In the genomic region with DNA sequence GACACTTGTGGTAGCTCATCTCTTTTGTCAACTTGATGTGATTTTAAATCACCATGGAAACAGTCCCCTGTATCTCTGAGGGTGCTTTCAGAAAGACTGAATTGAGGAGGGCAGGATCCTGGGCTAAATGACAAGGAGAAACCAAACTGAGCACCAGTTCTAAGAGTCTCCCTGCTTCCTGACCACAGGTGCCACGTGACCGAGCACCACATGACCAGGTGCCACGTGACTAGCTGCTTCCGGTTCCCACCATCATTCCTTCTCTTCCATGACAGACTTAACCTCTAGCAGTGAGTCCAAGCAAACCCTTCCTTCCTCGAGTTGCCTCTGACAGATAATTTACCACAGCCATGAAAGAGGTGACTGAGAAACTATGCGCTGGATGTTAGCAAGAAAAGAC, we compare ENCODE assay signal across 19 mouse cellular contexts.
DNase-seq lines count a peak whose midpoint lies in the region; ATAC-seq and TF ChIP-seq lines count a peak whose summit lies in the region.
"Had no signal": no experiment of that assay in that cellular context is flagged by ENCODE, and none has a peak within 500 bp of the region (broad histone marks: within the 10 kb centered on the region; RNA-seq: fewer than 3 reads in every experiment).

No protein-coding gene starts in this region.

- no peak for ATAC-seq in kidney, embryonic 16.5 days (ENCODE audit: low FRiP score, low TSS enrichment)
- no peak for ATAC-seq in CD4-positive, CD25-positive, alpha-beta regulatory T cell, adult 4 months
- ATAC-seq: activated CD4-positive, CD25-positive, alpha-beta regulatory T cell, adult 4 months; forebrain, embryonic 14.5 days; forebrain, postnatal 0 days; intestine, postnatal 0 days had no signal

- 0 out of 2 replicates have a peak, but pooled peaks cover 11% of the 10 kb centered on the region for H3K4me1 ChIP-seq in kidney, embryonic 16.5 days (ENCODE audit: insufficient read depth, low read length)
- H3K4me1 ChIP-seq: hindbrain, embryonic 15.5 days had no signal

- no peaks in the 10 kb centered on the region for H3K36me3 ChIP-seq in kidney, embryonic 16.5 days (ENCODE audit: insufficient read depth, low read length)
- no peaks in the 10 kb centered on the region for H3K36me3 ChIP-seq in myocyte (ENCODE audit: control insufficient read depth, insufficient read depth)
- H3K36me3 ChIP-seq: hindbrain, embryonic 12.5 days; hindbrain, embryonic 15.5 days had no signal

- no peak for TF ChIP-seq POLR2A in myocyte (IDR thresholded peaks at IDR 0.05; ENCODE audit: insufficient read length, low read depth)

- H3K9me3 ChIP-seq in kidney, embryonic 16.5 days (ENCODE audit: low read length): no peaks in the 10 kb centered on the region
- H3K9me3 ChIP-seq: hindbrain, embryonic 12.5 days; hindbrain, embryonic 15.5 days had no signal

- no peaks in the 10 kb centered on the region for H3K79me2 ChIP-seq in myocyte (ENCODE audit: control insufficient read depth, insufficient read depth)

- no peak overlapping the region for H3K27ac ChIP-seq in kidney, embryonic 16.5 days (ENCODE audit: low read length)
- H3K27ac ChIP-seq: hindbrain, embryonic 12.5 days; hindbrain, embryonic 15.5 days had no signal

- H3K27me3 ChIP-seq in kidney, embryonic 16.5 days (ENCODE audit: insufficient read depth, low read length): no peaks in the 10 kb centered on the region
- H3K27me3 ChIP-seq in myocyte (ENCODE audit: control insufficient read depth, insufficient read depth, insufficient read length): no peaks in the 10 kb centered on the region
- H3K27me3 ChIP-seq: hindbrain, embryonic 12.5 days; hindbrain, embryonic 15.5 days had no signal

- no peak overlapping the region for H3K4me2 ChIP-seq in kidney, embryonic 16.5 days (replicated peaks; ENCODE audit: low read depth, low read length)
- no peak overlapping the region for H3K4me2 ChIP-seq in myocyte (ENCODE audit: low read depth)
- H3K4me2 ChIP-seq: heart, embryonic 11.5 days; hindbrain, embryonic 12.5 days; hindbrain, embryonic 15.5 days had no signal

- WGBS in kidney, embryonic 16.5 days: 43% methylated on average over 6 of the region's 6 CpGs

- no peak overlapping the region for H3K9ac ChIP-seq in kidney, embryonic 16.5 days (replicated peaks; ENCODE audit: low read length)
- H3K9ac ChIP-seq: forebrain, postnatal 0 days; hindbrain, embryonic 12.5 days; hindbrain, embryonic 15.5 days had no signal

- peak; percentile 13 for DNase-seq in kidney, postnatal 10 days
- DNase-seq in R1 (ENCODE audit: low read depth, low spot score): peak; percentile 11
- DNase-seq in frontal cortex, postnatal 10 days (ENCODE audit: low spot score in 2 of 2): no peak
- DNase-seq: adrenal gland, adult 8-10 months; adrenal gland, postnatal 25 days; cerebellum, adult 11-12 months; cerebellum, adult 9-10 months; cerebellum, postnatal 14 days; forebrain, postnatal 0 days; gastrocnemius, postnatal 14 days had no signal

- H3K4me3 ChIP-seq in kidney, embryonic 16.5 days (ENCODE audit: low read length): no peak overlapping the region
- no peak overlapping the region for H3K4me3 ChIP-seq in myocyte
- H3K4me3 ChIP-seq: hindbrain, embryonic 12.5 days; hindbrain, embryonic 15.5 days had no signal

- no peak overlapping the region for H3ac ChIP-seq in myocyte (ENCODE audit: control insufficient read depth, insufficient read length)

TF ChIP-seq in myocyte, 11 proteins besides CTCF, POLR2A, EP300 and RAD21:
- TF ChIP-seq MYOD1 (IDR thresholded peaks at IDR 0.05; ENCODE audit: control insufficient read depth in 1 of 3, insufficient read length in 2 of 3, low read depth in 2 of 3): no peak
- TF ChIP-seq MYOG (IDR thresholded peaks at IDR 0.05; ENCODE audit: control insufficient read depth in 1 of 3, insufficient read depth in 1 of 3, insufficient read length in 2 of 3, low read depth in 2 of 3): no peak
- no peak for TF ChIP-seq REST (IDR thresholded peaks at IDR 0.05; ENCODE audit: insufficient read depth, insufficient read length)
- TF ChIP-seq USF1 (IDR thresholded peaks at IDR 0.05; ENCODE audit: low read depth): peak; percentile 70
- TF ChIP-seq SRF (IDR thresholded peaks at IDR 0.05; ENCODE audit: control insufficient read depth, insufficient read length, low read depth): no peak
TF ChIP-seq in myocyte: peak in this region for 1.

Comparison
In these comparisons a context has a peak if more than half of its experiments do, and no peak if none do; other contexts are left out.
1. DNase-seq: peak in kidney, postnatal 10 days (single experiment) and R1 (single experiment); none in frontal cortex, postnatal 10 days (0 of 2).